Mouse (Mus musculus) embryonic fibroblast, embryonic 13.5 days (primary cell): Measurements from ENCODE around the gene Fuz.

Experiments used
- CTCF ChIP-seq: IDR thresholded peaks from 2 replicates; pipeline ENCODE4 v1.5.1; 2011; ENCODE audit warnings: mild to moderate bottlenecking, control low read depth, low read length, moderate library complexity, borderline replicate concordance; ENCODE audit not compliant: insufficient read depth
- POLR2A ChIP-seq: IDR thresholded peaks from 2 replicates; pipeline ENCODE4 v1.6.1; 2011; ENCODE audit warnings: low read depth, mild to moderate bottlenecking, control low read depth, low read length, moderate library complexity

GRCm38 (mm10) chr7:44847772-44848171 is 48.1 kb upstream of the Fuz start:
- TF ChIP-seq POLR2A = no peak
- TF ChIP-seq CTCF = no peak
